Mouse (Mus musculus) olfactory bulb, adult 2 months (tissue): ENCODE data around the gene Nr1i2. TPM values are rescaled to one million over a fixed set of nuclear protein-coding genes. Genes with fewer than 3 reads are reported as not detected.

ENCODE experiments used
- H3K27ac ChIP-seq: fragments of 200-500 bp; 2 replicates; pipeline ENCODE4 v1.5.1; 2012; ENCODE audit warnings: low read depth, low read length; ENCODE audit not compliant: insufficient read depth
- H3K4me1 ChIP-seq: fragments of 200-500 bp; 2 replicates; pipeline ENCODE4 v1.6.1; 2012; ENCODE audit warnings: low read length; ENCODE audit not compliant: control insufficient read depth, insufficient read depth
- H3K4me3 ChIP-seq: fragments of 200-500 bp; 2 replicates; pipeline ENCODE4 v1.5.1; 2012; ENCODE audit warnings: mild to moderate bottlenecking, low read depth, low read length, moderate library complexity; ENCODE audit not compliant: insufficient read depth
- CTCF ChIP-seq: fragments of 200-500 bp; IDR thresholded peaks from 2 replicates; pipeline ENCODE4 v1.5.1; 2012; ENCODE audit warnings: low read depth, mild to moderate bottlenecking, low read length, moderate library complexity; ENCODE audit not compliant: insufficient read depth
- POLR2A ChIP-seq: fragments of 200-500 bp; IDR thresholded peaks from 2 replicates; pipeline ENCODE4 v1.6.1; 2012; ENCODE audit warnings: mild to moderate bottlenecking, low read depth, low read length, moderate library complexity; ENCODE audit not compliant: insufficient read depth
- WGBS: fragments of 180-500 bp; shearing (Covaris S2); methylation state at CpG from one replicate; pipeline ENCODE4 v1.1.7; 2018; 5-methylcytosine and 5-hydroxymethylcytosine counted together
- polyA plus RNA-seq: library from polyadenylated mRNA; stranded (reverse); fragments of >200 nt; gene quantifications from 2 replicates; pipeline ENCODE4 v1.2.4, GENCODE M21; 2012; ENCODE audit warnings: low replicate concordance; ENCODE audit not compliant: missing spikeins, insufficient read depth, insufficient read length

The Nr1i2 gene
- polyA plus RNA-seq, 1 experiment, result not detected

GRCm38 (mm10) chr16:38290151-38290550 lies 4.5 kb downstream of the Nr1i2 start:
- TF ChIP-seq POLR2A, result no peak
- no peak for TF ChIP-seq CTCF
- Histone ChIP-seq H3K4me1 (no peaks in the 10 kb centered on the region), H3K4me3 (no peak overlapping the region), H3K27ac (no peak overlapping the region)
- 72% methylated on average over 2 of the region's 2 CpGs for WGBS

- 46% methylated on average over 6 of the region's 6 CpGs for WGBS
These were observed 5.8 kb downstream of the Nr1i2 start for GRCm38 (mm10) chr16:38288851-38289250.

GRCm38 (mm10) chr16:38287762-38288161 lies 6.9 kb downstream of the Nr1i2 start:
- TF ChIP-seq CTCF, result no peak
- TF ChIP-seq POLR2A, result no peak
- Histone ChIP-seq H3K27ac (no peak overlapping the region), H3K4me3 (no peak overlapping the region), H3K4me1 (no peaks in the 10 kb centered on the region)
- 94% methylated on average over 3 of the region's 3 CpGs for WGBS

More at GRCm38 (mm10) chr16:38288851-38289250, 5.8 kb downstream of the Nr1i2 start:
- no peak for TF ChIP-seq CTCF
- TF ChIP-seq POLR2A, result no peak
- H3K27ac ChIP-seq, result no peak overlapping the region
- no peaks in the 10 kb centered on the region for H3K4me1 ChIP-seq
- H3K4me3 ChIP-seq, result no peak overlapping the region

GRCm38 (mm10) chr16:38287357-38287756 lies 7.3 kb downstream of the Nr1i2 start:
- H3K27ac ChIP-seq, result no peak overlapping the region
- 90% methylated on average over 6 of the region's 6 CpGs for WGBS
- no peak for TF ChIP-seq POLR2A
- no peak for TF ChIP-seq CTCF
- H3K4me1 ChIP-seq, result no peaks in the 10 kb centered on the region
- H3K4me3 ChIP-seq, result no peak overlapping the region

GRCm38 (mm10) chr16:38286541-38286940 lies 8.1 kb downstream of the Nr1i2 start:
- TF ChIP-seq CTCF (no peak), POLR2A (no peak)
- Histone ChIP-seq H3K27ac (no peak overlapping the region), H3K4me3 (no peak overlapping the region), H3K4me1 (no peaks in the 10 kb centered on the region)
- WGBS, result 76% methylated on average over 4 of the region's 4 CpGs

- H3K27ac ChIP-seq, result no peak overlapping the region
- H3K4me1 ChIP-seq, result no peaks in the 10 kb centered on the region
- 94% methylated on average over 7 of the region's 7 CpGs for WGBS
- TF ChIP-seq POLR2A (no peak), CTCF (no peak)
- H3K4me3 ChIP-seq, result no peak overlapping the region
These were observed 8.8 kb downstream of the Nr1i2 start for GRCm38 (mm10) chr16:38285801-38286200.

- H3K27ac ChIP-seq, result no peak overlapping the region
- no peak overlapping the region for H3K4me3 ChIP-seq
- TF ChIP-seq POLR2A (no peak), CTCF (no peak)
- no peaks in the 10 kb centered on the region for H3K4me1 ChIP-seq
- 57% methylated on average over 3 of the region's 3 CpGs for WGBS
These were observed 11.3 kb downstream of the Nr1i2 start for GRCm38 (mm10) chr16:38283300-38283699.

GRCm38 (mm10) chr16:38282559-38283160 lies 12.0 kb downstream of the Nr1i2 start:
- no peak for TF ChIP-seq POLR2A
- no peak for TF ChIP-seq CTCF
- WGBS, result 92% methylated on average over 7 of the region's 7 CpGs
- Histone ChIP-seq H3K4me1 (no peaks in the 10 kb centered on the region), H3K27ac (no peak overlapping the region), H3K4me3 (no peak overlapping the region)

- no peak overlapping the region for H3K27ac ChIP-seq
- H3K4me1 ChIP-seq, result no peaks in the 10 kb centered on the region
- WGBS, result 79% methylated on average over 7 of the region's 7 CpGs
- H3K4me3 ChIP-seq, result no peak overlapping the region
- TF ChIP-seq POLR2A (no peak), CTCF (no peak)
These were observed 13.7 kb downstream of the Nr1i2 start for GRCm38 (mm10) chr16:38280951-38281350.

GRCm38 (mm10) chr16:38279794-38280193 lies 14.8 kb downstream of the Nr1i2 start:
- Histone ChIP-seq H3K27ac (no peak overlapping the region), H3K4me3 (no peak overlapping the region), H3K4me1 (no peaks in the 10 kb centered on the region)
- whole genome bisulfite sequencing, result 93% methylated on average over 5 of the region's 5 CpGs
- TF ChIP-seq CTCF, result no peak
- TF ChIP-seq POLR2A, result no peak
